Mouse (Mus musculus) mouse trophoblast stem cell (cell line): ENCODE measurements around the gene Gm10401.

Experiments
- in situ Hi-C, 2 experiments: fragments of 300-500 bp; cut with MseI, MboI; formaldehyde crosslinking; loops; 2 replicates in 1 of 2; 3 replicates in 1 of 2; pipeline ENCODE4 v1.15.1; 2025

The Gm10401 gene

GRCm38 (mm10) chr5:115098195-115098594, at the start of gene Gm10401:
TSS of gene Gm10401 (minus strand) at chr5:115098295.
- in situ Hi-C loops, result no loop called here

GRCm38 (mm10) chr5:115147388-115147787, 49.3 kb upstream of the Gm10401 start:
- in situ Hi-C loops, result no loop called here

DNA sequence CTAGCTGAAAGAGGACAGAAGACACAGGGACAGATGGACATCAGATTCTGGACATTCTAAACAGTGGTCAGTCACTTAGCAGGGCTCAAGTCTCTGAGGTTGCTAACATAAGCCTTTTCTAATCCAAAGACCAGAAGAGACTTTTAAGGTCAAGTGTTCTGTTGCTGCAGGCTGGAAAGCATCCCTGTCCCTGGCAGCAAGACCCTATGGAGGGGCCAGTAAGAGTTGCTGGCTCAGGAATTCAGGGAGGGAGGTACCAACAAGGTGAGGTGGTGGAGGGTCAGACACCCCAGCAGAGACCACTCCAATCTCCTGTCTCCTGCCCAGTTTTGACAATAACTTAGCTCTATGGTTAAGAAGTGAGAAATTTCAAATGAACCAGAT, 48.6 kb upstream of the Gm10401 start:
- in situ Hi-C loops, result no loop called here

GRCm38 (mm10) chr5:115145976-115146746, 48.1 kb upstream of the Gm10401 start:
- in situ Hi-C loops, result no loop called here

GRCm38 (mm10) chr5:115145253-115145968, 47.3 kb upstream of the Gm10401 start:
- in situ Hi-C loops, result no loop called here

- in situ Hi-C loops, result no loop called here
These were observed 46.4 kb upstream of the Gm10401 start for GRCm38 (mm10) chr5:115144471-115144870.

GRCm38 (mm10) chr5:115143552-115143951, 45.5 kb upstream of the Gm10401 start:
- in situ Hi-C loops, result no loop called here

GRCm38 (mm10) chr5:115142166-115142697, 44.1 kb upstream of the Gm10401 start:
- in situ Hi-C loops, result no loop called here

GRCm38 (mm10) chr5:115140726-115141125, 42.6 kb upstream of the Gm10401 start:
- in situ Hi-C loops, result no loop called here

DNA sequence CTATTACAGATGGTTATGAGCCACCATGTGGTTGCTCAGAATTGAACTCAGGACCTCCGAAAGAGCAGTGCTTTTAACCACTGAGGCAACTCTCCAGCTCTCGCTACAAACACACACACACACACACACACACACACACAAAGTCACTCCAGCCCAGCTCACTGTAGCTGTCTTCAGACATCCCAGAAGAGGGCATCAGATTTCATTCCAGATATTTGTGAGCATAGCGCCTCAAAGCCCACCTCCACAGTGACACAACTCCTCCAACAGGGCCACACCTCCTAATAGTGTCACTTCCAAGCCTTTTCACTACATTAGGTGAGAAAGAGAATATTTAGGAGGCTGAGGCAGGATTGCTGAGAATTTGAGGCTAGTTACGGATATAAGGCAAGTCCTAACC, 41.0 kb upstream of the Gm10401 start:
- in situ Hi-C loops, result no loop called here

DNA sequence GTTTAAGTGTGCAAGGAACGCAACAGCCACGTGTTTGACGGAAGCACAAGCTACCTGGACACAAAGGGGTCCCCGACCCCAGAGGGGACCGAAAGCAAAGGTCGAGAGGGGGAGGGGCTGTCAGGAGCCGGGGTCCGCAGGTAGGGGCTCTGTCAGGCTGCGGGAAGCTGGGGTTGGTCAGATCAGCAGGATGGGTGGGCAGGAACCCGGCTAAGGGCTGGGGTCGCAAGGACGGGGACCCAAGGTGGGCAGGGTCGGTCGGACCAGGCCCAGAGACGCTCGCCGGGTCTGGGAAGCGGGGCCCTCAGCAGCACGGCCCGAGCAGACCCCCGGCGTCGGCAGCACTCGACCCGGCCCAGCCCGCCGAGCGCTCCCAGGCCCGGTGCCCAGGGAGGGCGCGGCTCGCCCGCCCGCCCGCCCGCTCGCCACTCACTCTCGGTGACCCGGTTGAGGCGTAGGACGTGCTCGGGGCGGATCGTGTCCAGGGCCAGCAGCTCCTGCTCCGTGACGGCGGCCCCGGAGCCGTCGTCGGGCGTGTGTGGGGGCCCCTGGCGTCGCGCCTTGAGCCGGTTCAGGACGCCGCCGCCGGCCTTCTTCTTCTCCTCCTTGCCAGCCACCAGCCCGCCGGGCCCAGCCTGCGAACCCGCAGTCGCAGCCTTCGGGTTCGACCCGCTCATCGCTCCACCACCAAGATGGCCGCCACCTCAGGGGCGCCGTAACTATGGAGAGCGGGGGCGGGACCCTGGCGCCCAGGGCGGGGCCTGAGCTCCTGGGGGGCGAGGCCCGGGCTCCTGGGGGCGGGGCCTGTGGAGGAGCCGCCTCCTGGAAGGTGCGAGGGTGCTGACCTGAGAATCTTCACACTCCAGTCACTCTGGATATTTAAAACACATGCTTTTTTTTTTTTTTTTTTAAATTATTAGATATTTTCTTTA, 36.4 kb upstream of the Gm10401 start, which contains the start of gene Unc119b:
Gene Unc119b (minus strand): TSS at position 742 of the 932 bp plus-strand sequence.
- in situ Hi-C loops, result no loop called here

DNA sequence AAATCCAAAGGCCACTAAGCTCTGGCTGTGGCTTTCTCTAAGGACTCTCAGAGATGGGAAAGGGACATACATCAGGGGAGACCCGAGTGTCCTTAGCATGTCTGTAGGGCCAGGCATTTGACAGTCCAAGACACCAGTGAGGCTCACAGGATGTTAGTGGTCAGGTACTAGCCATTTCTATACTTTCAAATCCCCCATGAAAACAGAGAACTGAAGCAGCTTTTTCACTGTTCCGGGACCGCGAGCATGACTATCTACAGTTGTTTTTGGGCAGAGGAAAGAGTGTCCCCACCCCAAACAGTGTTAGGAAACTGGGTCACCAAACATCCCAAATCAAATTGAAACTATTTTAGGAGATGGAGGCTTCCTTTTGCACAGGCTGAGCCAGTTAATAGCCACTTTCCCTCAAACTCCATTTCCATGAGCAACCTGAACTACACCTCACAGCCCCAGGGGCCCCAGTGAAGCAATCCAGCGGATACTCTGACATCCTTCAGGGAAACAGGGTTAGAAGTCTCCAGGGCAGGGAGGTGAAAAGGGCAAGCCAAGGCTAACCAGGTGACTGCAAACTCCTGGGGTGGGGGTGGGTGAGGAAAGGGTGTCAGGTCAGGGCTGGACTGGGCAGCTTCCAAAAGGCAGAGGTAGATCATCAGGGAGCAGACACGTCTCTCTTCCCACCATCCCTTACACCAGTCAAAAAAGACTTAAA, 35.4 kb upstream of the Gm10401 start:
- in situ Hi-C loops, result no loop called here

GRCm38 (mm10) chr5:115132465-115132864, 34.4 kb upstream of the Gm10401 start:
- in situ Hi-C loops, result no loop called here

DNA sequence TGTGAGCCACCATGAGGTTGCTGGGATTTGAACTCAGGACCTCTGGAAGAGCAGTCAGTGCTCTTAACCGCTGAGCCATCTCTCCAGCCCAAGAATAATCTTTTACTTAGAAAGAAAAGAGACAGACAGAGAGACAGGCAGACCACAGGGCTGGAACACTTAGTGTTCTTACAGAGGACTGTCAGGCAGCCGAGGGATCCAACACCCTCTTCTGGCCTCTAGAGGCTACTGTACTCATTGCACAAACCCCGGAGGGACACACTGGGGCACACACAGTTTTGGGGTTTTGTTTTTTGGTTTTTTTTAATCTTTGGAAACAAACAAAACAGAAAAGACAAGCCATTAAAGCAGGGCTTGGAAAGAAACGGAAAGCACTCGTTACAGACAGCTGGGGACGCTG, 31.2 kb upstream of the Gm10401 start:
- in situ Hi-C loops, result loop anchor here in 1 of 2 experiments (5.0 kb wide), 1 partner anchor 33 kb away; no protein-coding TSS in a partner anchor

GRCm38 (mm10) chr5:115127421-115128179, 29.5 kb upstream of the Gm10401 start:
- in situ Hi-C loops, result loop anchor here in 1 of 2 experiments (5.0 kb wide), 1 partner anchor 35 kb away; no protein-coding TSS in a partner anchor

- in situ Hi-C loops, result loop anchor here in 1 of 2 experiments (5.0 kb wide), 1 partner anchor 36 kb away; no protein-coding TSS in a partner anchor
These were observed 28.6 kb upstream of the Gm10401 start for GRCm38 (mm10) chr5:115126578-115127312.

DNA sequence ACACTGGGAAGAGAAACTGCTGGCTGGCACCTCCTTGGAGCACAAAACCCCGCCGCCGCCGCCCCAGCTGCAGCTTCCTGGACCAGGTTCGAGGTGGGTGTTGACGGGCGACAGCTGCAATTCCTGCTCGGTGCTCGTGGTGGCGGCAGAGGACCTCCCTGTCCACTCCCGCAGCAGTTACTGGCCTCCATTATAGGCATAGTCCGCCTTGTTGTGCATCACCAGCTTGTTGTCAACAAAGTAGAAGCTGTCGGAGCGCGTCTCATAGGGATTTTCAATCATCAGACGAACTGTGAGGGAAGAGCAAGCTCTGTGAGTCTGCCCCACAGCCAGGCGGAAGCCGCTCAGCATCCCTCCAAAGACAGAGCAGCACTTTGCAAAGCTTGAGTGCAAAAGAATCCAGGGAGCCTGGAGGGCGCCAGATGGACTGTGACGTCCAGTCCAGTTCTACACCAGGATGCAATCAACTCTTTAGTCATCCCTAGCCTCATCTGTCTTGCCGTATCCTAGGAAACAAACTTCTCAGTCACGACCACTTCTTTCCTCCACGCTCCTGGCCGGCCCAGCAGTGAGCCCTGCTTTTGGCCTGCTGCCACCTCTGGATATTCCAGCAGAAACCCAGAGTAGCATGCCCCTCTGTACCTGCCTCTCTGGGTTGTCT, 27.2 kb upstream of the Gm10401 start:
- in situ Hi-C loops, result loop anchor here in 1 of 2 experiments (5.0 kb wide), 1 partner anchor 37 kb away; no protein-coding TSS in a partner anchor

DNA sequence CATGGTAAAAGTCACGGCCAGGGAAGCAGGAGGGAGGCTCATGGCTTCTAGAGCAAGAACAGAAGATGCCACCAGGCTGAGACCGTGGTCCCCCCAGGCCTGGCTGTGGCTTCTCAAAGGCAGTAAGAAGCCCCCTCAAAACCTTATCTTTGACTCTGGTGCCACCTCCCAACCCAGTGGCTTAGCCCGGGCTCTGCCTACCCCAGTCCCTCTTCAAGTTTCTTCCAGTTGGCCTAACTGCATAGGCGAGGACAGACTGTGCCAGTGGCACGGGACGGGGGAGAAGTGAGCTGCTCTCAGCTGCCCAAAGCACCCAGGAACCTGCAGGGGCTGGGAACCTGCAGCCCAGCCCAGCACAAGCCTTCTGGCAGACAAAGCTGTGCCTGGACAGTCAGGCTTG, 26.6 kb upstream of the Gm10401 start:
- in situ Hi-C loops, result loop anchor here in 1 of 2 experiments (5.0 kb wide), 1 partner anchor 38 kb away; no protein-coding TSS in a partner anchor
